Mouse (Mus musculus): ENCODE measurements around the gene Memo1. TPM values are rescaled to one million over a fixed set of nuclear protein-coding genes. Genes with fewer than 3 reads are reported as not detected.
"Not testable (repeated sequence)": the region's sequence is repeated elsewhere in the genome, so short reads cannot be mapped to it uniquely, and the experiment has no call there.

Gene Memo1
- polyA plus RNA-seq (2014; fragmentation: Nextera tagmentation; extraction: Ambion mirVana), result 85.4 and 88.7 TPM in 2 replicates

DNA sequence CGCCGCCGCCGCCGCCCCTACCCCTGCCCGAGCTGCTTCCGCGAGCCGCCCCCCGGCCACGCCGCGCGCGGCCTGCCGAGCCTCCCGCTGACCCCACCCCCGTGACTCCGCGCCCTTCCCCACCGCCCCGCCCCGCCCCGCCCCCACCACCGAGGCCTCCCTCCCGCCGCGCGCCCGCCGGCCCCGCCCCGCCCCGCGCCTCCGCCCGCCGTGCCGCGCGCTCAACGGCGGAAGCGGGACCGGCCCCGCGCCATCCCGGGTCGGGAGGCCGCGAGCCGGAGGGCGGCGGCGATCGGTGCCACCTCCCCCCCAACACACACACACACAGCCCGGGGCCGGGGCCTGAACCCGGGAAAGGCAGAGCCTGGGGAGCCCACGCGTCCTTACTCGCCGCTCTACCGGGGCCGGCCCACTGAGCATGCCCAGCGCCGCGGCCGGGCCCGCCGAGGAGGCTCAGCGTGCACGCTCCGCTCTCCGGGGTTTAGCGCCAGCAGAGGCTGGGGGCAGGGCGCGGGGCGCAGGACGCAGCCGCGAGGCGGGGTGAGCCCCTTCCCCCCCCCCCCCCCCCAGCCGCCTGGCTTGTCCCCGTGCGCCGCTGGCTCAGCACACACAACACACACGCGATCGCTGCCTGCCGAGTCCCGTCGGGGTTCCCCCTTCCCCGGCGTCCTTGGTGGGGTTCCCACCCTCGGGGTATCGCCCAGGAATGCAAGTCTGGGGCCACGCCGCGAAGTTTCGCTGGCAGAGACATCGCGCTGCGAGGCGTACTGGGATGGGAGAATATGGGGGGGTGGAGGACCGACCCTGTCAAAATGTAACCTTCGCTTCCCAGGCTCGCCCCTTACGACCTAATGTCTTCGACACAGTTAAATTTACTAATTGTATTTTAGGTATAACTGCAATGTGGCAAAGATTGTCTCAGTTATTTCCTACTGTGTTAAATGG, at the start of gene Memo1:
TSS of gene Memo1 (minus strand) at position 496 of the 945 bp plus-strand sequence.
- Histone ChIP-seq H3K36me3 (replicated peaks; ENCODE audit: control insufficient read depth, insufficient read depth, low read depth, low read length) (no peaks in the 10 kb centered on the region), H3K4me3 (ENCODE audit: low read depth, low read length) (peak within 1 kb of the TSS; percentile 98), H3K27ac (replicated peaks; ENCODE audit: low read depth, low read length) (peak within 1 kb of the TSS; percentile 98), H3K4me2 (ENCODE audit: low read depth, low read length) (peak within 1 kb of the TSS; percentile 73), H3K9ac (replicated peaks; ENCODE audit: low read length) (peak within 1 kb of the TSS; percentile 97), H3K27me3 (ENCODE audit: control insufficient read depth, insufficient read depth, low read length) (no peaks in the 10 kb centered on the region), H3K9me3 (replicated peaks; ENCODE audit: control insufficient read depth, low read length) (no peaks in the 10 kb centered on the region), H3K4me1 (ENCODE audit: control insufficient read depth, insufficient read depth, low read length) (no peaks in the 10 kb centered on the region)
- ATAC-seq (replicated peaks; ENCODE audit: insufficient number of reproducible peaks, low FRiP score, low TSS enrichment, low read depth) (peak; percentile 92), DNase-seq (ENCODE audit: low spot score) (peak; percentile 86)
- under 1% methylated on average over 42 of the region's 110 CpGs for WGBS

DNA sequence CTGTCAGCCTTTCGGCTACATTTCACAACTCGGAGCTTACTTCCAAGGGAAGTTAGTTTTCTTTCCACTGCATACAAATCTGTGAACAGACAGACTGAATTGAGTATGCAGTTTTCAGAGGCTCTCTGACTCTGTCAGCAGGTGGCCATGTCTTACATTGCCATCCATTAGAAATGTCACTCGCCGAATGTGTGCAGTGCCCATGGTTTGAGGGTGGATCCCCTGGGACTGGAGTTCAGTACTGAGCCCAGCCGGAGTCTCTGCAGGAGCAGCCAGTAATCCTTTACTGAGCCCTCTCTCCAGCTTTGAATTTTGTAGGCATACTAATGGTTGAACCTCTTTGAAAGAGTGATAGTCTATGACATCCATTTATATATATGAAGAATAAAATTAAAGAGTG, 45.8 kb upstream of the Memo1 start:
- Histone ChIP-seq H3K4me1 (ENCODE audit: control insufficient read depth, insufficient read depth, low read length) (no peaks in the 10 kb centered on the region), H3K4me3 (ENCODE audit: low read depth, low read length) (0 out of 2 replicates have a peak overlapping the region, but pooled peaks have one; percentile 2), H3K9ac (replicated peaks; ENCODE audit: low read length) (no peak overlapping the region), H3K27me3 (ENCODE audit: control insufficient read depth, insufficient read depth, low read length) (no peaks in the 10 kb centered on the region), H3K36me3 (replicated peaks; ENCODE audit: control insufficient read depth, insufficient read depth, low read depth, low read length) (no peaks in the 10 kb centered on the region), H3K27ac (replicated peaks; ENCODE audit: low read depth, low read length) (no peak overlapping the region), H3K9me3 (replicated peaks; ENCODE audit: control insufficient read depth, low read length) (no peaks in the 10 kb centered on the region), H3K4me2 (ENCODE audit: low read depth, low read length) (no peak overlapping the region)
- DNase-seq (ENCODE audit: low spot score) (no peak), ATAC-seq (replicated peaks; ENCODE audit: insufficient number of reproducible peaks, low FRiP score, low TSS enrichment, low read depth) (no peak)
- WGBS, result 61% methylated on average over 5 of the region's 5 CpGs

GRCm38 (mm10) chr17:74338937-74339804, 43.9 kb upstream of the Memo1 start, which contains the start of gene Spast:
Gene Spast, plus strand, starts transcription at chr17:74338987.
- Histone ChIP-seq H3K9me3 (replicated peaks; ENCODE audit: control insufficient read depth, low read length) (no peaks in the 10 kb centered on the region), H3K27me3 (ENCODE audit: control insufficient read depth, insufficient read depth, low read length) (no peaks in the 10 kb centered on the region), H3K4me1 (ENCODE audit: control insufficient read depth, insufficient read depth, low read length) (no peaks in the 10 kb centered on the region), H3K36me3 (replicated peaks; ENCODE audit: control insufficient read depth, insufficient read depth, low read depth, low read length) (no peaks in the 10 kb centered on the region), H3K4me2 (ENCODE audit: low read depth, low read length) (peak within 1 kb of the TSS; percentile 75), H3K4me3 (ENCODE audit: low read depth, low read length) (peak within 1 kb of the TSS; percentile 98), H3K27ac (replicated peaks; ENCODE audit: low read depth, low read length) (peak within 1 kb of the TSS; percentile 93), H3K9ac (replicated peaks; ENCODE audit: low read length) (peak within 1 kb of the TSS; percentile 97)
- WGBS, result under 1% methylated on average over 51 of the region's 90 CpGs
- peak; percentile 73 for ATAC-seq (replicated peaks; ENCODE audit: insufficient number of reproducible peaks, low FRiP score, low TSS enrichment, low read depth)
- DNase-seq (ENCODE audit: low spot score), result peak; percentile 69

DNA sequence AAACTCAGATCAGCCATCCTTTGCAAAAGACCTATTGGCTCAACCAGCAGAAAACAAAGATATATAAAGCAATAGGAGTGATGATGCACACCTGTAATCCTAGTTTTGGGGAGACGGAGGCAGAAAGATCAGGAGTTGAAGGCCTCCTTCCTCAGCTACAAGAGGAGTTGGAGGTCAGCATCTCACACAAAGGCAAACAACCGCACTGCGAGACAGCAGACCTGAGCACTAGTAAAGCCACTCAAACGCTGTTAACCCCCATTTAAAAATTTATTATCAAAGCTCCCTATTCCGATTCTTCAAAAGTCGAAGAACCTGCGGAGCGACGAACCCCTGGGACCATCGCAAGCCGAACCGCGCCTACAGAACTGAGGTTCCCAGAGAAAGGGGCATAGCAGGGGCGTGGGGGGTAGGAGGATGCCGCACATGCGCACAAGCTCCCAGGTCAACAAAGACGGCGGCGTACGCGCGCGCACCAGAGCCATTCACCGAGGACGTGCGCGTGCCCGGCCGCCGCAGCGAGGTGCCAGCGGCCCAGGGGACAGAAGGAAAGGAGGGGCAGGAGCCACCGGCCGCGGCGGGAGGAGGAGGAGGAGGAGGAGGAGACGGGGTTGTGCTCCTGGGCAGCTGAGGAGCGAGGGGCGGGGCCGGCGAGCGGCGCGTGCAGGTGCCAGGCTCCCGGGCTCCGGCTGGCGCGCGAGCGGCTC, 43.1 kb upstream of the Memo1 start:
- Histone ChIP-seq H3K36me3 (replicated peaks; ENCODE audit: control insufficient read depth, insufficient read depth, low read depth, low read length) (no peaks in the 10 kb centered on the region), H3K9me3 (replicated peaks; ENCODE audit: control insufficient read depth, low read length) (no peaks in the 10 kb centered on the region), H3K4me1 (ENCODE audit: control insufficient read depth, insufficient read depth, low read length) (no peaks in the 10 kb centered on the region), H3K27ac (replicated peaks; ENCODE audit: low read depth, low read length) (peak overlapping the region; percentile 93), H3K9ac (replicated peaks; ENCODE audit: low read length) (peak overlapping the region; percentile 97), H3K27me3 (ENCODE audit: control insufficient read depth, insufficient read depth, low read length) (no peaks in the 10 kb centered on the region), H3K4me3 (ENCODE audit: low read depth, low read length) (peak overlapping the region; percentile 98), H3K4me2 (ENCODE audit: low read depth, low read length) (peak overlapping the region; percentile 75)
- DNase-seq (ENCODE audit: low spot score) (peak; percentile 97), ATAC-seq (replicated peaks; ENCODE audit: insufficient number of reproducible peaks, low FRiP score, low TSS enrichment, low read depth) (peak; percentile 93)
- under 1% methylated on average over 42 of the region's 50 CpGs for WGBS

GRCm38 (mm10) chr17:74331049-74331676, 35.8 kb upstream of the Memo1 start:
- no peak overlapping the region for H3K4me3 ChIP-seq (ENCODE audit: low read depth, low read length)
- DNase-seq (ENCODE audit: low spot score) (no peak), ATAC-seq (replicated peaks; ENCODE audit: insufficient number of reproducible peaks, low FRiP score, low TSS enrichment, low read depth) (no peak)
- no peaks in the 10 kb centered on the region for H3K27me3 ChIP-seq (ENCODE audit: control insufficient read depth, insufficient read depth, low read length)
- 77% methylated on average over 9 of the region's 9 CpGs for WGBS
- no peaks in the 10 kb centered on the region for H3K9me3 ChIP-seq (replicated peaks; ENCODE audit: control insufficient read depth, low read length)
- H3K4me2 ChIP-seq (ENCODE audit: low read depth, low read length), result no peak overlapping the region
- no peak overlapping the region for H3K27ac ChIP-seq (replicated peaks; ENCODE audit: low read depth, low read length)
- no peak overlapping the region for H3K9ac ChIP-seq (replicated peaks; ENCODE audit: low read length)
- H3K36me3 ChIP-seq (replicated peaks; ENCODE audit: control insufficient read depth, insufficient read depth, low read depth, low read length), result no peaks in the 10 kb centered on the region
- H3K4me1 ChIP-seq (ENCODE audit: control insufficient read depth, insufficient read depth, low read length), result no peaks in the 10 kb centered on the region

DNA sequence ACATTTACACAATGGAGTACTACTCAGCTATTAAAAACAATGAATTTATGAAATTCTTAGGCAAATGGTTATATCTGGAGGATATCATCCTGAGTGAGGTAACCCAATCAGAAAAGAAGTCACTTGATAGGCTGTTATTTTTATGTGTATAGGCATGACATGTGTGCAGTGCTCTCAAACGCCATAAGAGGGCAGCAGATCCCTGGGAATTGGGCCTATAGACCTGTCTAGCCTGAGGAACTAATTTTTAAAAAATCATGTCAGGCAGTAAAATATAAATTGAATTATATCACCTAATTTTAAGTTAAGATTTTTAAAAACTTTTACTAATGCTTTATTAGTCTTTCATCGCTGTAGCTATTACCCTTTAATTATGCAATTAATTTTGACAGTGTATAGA, 32.8 kb upstream of the Memo1 start:
- not testable (repeated sequence) for ATAC-seq (replicated peaks; ENCODE audit: insufficient number of reproducible peaks, low FRiP score, low TSS enrichment, low read depth); H3K27me3 ChIP-seq (ENCODE audit: control insufficient read depth, insufficient read depth, low read length); H3K4me3 ChIP-seq (ENCODE audit: low read depth, low read length); H3K9me3 ChIP-seq (replicated peaks; ENCODE audit: control insufficient read depth, low read length); H3K9ac ChIP-seq (replicated peaks; ENCODE audit: low read length); H3K27ac ChIP-seq (replicated peaks; ENCODE audit: low read depth, low read length); H3K36me3 ChIP-seq (replicated peaks; ENCODE audit: control insufficient read depth, insufficient read depth, low read depth, low read length); H3K4me1 ChIP-seq (ENCODE audit: control insufficient read depth, insufficient read depth, low read length); H3K4me2 ChIP-seq (ENCODE audit: low read depth, low read length)
- 39% methylated on average over 2 of the region's 2 CpGs for WGBS
- DNase-seq (ENCODE audit: low spot score), result peak; percentile 70

DNA sequence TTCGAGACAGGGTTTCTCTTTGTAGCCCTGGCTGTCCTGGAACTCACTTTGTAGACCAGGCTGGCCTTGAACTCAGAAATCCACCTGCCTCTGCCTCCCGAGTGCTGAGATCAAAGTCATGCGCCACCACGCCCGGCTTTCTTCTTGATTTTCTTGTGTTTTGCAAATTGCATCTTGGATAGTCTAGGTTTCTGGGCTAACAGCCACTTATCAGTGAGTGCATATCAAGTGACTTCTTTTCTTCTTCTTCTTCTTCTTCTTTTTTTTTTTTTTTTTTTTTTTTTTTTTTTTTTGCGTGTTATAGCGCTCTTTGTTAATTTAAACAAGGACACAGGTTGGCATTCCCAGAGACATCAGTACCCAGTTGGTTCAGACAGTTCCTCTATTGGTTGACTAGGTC, 31.9 kb upstream of the Memo1 start:
- not testable (repeated sequence) for H3K4me3 ChIP-seq (ENCODE audit: low read depth, low read length); DNase-seq (ENCODE audit: low spot score); H3K27ac ChIP-seq (replicated peaks; ENCODE audit: low read depth, low read length); H3K9me3 ChIP-seq (replicated peaks; ENCODE audit: control insufficient read depth, low read length); H3K27me3 ChIP-seq (ENCODE audit: control insufficient read depth, insufficient read depth, low read length); H3K36me3 ChIP-seq (replicated peaks; ENCODE audit: control insufficient read depth, insufficient read depth, low read depth, low read length); H3K9ac ChIP-seq (replicated peaks; ENCODE audit: low read length); H3K4me1 ChIP-seq (ENCODE audit: control insufficient read depth, insufficient read depth, low read length); ATAC-seq (replicated peaks; ENCODE audit: insufficient number of reproducible peaks, low FRiP score, low TSS enrichment, low read depth); H3K4me2 ChIP-seq (ENCODE audit: low read depth, low read length)
- WGBS, result 84% methylated on average over 7 of the region's 7 CpGs

Measured in embryonic facial prominence, embryonic 11.5 days (tissue).